Mouse (Mus musculus): ENCODE data around the gene Pdik1l. TPM values are rescaled to one million over a fixed set of nuclear protein-coding genes. Genes with fewer than 3 reads are reported as not detected.
"Not testable (repeated sequence)": the region's sequence is repeated elsewhere in the genome, so short reads cannot be mapped to it uniquely, and the experiment has no call there.

Pdik1l gene
- total RNA-seq, 2 experiments from 2014 or later: 3.2 TPM

DNA sequence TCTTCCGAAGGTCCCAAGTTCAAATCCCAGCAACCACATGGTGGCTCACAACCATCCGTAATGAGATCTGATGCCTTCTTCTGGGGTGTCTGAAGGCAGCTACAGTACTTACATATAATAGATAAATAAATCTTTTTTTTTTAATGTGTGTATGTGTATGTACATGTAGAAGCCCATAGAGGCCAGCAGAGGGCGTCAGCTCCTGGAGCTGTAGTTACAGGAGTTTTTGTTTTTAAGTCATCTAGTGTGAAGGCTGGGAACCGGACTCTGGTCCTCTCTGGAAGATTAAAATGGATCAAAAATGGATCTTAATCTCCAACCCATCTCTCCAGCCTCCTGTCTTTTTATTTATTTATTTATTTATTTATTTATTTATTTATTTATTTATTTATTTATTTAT is 8.4 kb upstream of the Pdik1l start:
- TF ChIP-seq CTCF (IDR thresholded peaks at IDR 0.05): 0 out of 2 replicates have a peak, but pooled peaks have one; percentile 10
- intact Hi-C loops (cut with DNase I): loop anchor here (10.0 kb wide), 1 partner anchor 261 kb away; no protein-coding TSS in a partner anchor
- DNase-seq: not testable (repeated sequence)

DNA sequence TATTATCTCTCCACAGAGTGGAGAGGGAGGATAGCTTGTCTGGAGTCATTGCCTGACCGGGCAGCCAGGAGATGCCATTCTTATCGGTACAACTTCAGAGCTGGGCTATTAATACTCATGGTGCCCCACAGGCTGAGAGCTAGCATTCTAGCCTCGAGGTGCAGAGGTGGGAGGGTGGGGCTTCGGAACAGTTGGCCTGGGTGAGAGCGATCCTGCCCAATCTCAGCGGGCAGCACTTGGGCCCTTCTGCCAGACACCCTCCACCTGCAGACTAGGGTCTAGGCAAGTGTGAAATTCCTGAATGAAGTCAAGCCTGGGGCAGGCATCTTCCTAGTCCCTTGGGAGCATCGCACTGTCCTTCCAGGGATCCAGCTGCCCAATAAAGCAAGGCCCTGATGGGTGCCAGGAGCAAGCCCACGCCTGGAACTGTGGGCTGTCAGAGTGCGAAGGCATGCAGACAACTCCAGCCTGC is 6.0 kb upstream of the Pdik1l start:
- Histone ChIP-seq H3K27ac (peak overlapping the region; percentile 41), H3K4me3 (0 out of 2 replicates have a peak overlapping the region, but pooled peaks have one; percentile 15)
- TF ChIP-seq CTCF (IDR thresholded peaks at IDR 0.05): no peak
- intact Hi-C loops (cut with DNase I): loop anchor here (2.0 to 10.0 kb wide), 3 partner anchors 64 to 259 kb away; partner anchors contain the start of gene Cep85
- peak; percentile 35 for DNase-seq

More for the DNA sequence above, 8.4 kb upstream of the Pdik1l start:
- not testable (repeated sequence) for H3K4me3 ChIP-seq, H3K27ac ChIP-seq

DNA sequence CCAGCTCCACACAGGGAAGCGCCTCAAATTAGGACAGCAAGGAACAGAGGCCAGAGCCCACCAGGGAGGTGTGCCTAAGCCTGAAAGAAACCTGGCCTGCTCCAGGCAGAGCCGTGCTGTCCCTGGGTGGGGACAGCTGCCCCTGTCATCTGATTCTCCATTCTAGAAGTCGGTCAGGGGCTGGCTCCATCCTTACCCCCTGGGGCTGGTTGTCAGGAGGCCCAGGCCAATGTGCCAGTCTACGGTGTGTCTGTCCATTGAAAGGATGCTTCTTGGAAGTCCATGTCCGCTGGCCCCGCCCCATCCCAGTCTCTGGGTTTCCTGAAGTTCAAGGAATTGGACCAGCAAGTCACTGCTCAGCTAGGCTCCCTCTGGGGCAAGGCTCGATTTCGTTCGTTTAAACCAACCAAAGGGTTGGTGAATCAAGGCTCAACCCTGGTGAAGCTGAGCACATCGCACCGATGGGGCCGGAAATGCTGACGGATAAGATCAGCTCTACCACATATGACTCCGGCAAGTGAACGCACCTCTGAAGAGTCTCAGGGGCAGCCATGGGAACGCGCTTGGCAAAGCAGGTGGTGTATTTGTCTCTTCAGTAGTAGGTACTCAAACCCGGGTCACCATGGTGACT is 5.5 kb upstream of the Pdik1l start:
- H3K27ac ChIP-seq: peak overlapping the region; percentile 41
- intact Hi-C loops (cut with DNase I): loop anchor here (2.0 to 10.0 kb wide), 3 partner anchors 64 to 258 kb away; partner anchors contain the start of gene Cep85
- no peak for TF ChIP-seq CTCF (IDR thresholded peaks at IDR 0.05)
- H3K4me3 ChIP-seq: 0 out of 2 replicates have a peak overlapping the region, but pooled peaks have one; percentile 15
- DNase-seq: no peak

DNA sequence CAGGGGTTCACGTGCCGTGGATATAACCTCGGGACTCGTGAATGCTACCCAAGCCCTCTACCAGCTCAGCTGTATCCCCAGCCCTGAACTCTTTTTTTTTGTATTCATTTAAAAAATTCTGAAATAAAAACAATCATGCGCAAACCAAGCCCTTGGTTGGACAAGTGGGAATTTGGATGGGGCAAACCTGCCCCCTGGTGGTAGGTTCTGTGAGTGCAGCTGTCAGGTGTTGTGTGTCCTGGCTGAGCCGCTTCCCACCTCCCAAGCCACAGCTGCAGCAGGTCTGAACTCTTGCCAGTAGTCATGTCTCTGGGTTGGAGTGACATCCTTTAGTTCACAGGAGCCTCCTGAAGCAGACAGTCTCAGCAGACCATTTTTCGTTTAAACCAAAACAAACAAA is 4.4 kb upstream of the Pdik1l start:
- H3K4me3 ChIP-seq: no peak overlapping the region
- peak; percentile 90 for TF ChIP-seq CTCF (IDR thresholded peaks at IDR 0.05)
- intact Hi-C loops (cut with DNase I): loop anchor here (2.0 to 10.0 kb wide), 3 partner anchors 65 to 257 kb away; partner anchors contain the start of gene Cep85
- H3K27ac ChIP-seq: peak overlapping the region; percentile 41; the same call in 1 of the 2 replicates
- DNase-seq: peak; percentile 77

DNA sequence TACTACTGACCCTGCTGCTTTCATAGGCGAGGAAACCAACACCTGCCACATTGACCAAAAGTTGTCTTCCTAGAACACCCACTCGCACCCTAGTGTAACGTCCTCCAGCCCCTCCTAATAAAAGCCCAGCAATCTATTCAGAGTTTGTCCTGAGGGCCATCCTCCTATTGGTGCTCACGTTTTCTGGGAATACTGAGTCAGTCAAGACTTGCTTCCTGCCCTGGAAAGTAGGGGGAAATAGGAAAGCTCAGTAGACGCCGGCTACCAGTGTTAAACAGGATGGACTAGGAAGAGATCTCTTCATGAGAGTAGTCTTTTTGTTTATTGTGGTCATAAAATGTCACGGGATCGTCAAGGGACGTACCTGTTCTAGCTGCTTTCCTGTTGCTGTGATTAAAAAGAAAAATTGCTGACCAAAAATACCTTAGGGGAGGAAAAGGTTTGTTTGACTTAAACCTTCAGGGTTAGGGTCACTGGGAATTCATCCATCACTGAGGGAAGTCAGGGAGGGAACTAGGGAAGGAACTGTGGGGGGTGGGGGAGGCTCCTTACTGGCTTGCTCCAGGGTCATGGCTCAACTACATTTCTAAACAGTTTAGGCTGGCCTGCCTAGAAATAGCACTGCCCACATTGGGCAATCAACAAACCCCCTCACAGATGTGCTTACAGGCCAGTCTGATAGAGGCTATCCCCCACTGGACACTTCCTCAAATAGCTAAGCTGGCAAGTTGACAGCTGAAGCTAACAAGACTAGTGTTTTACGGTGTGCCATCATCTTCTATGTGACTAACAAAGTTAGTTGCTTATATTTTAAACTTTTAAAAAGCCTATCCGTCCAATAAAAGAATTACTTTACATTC is 932 bp upstream of the Pdik1l start:
- peak overlapping the region; percentile 99 for H3K4me3 ChIP-seq
- TF ChIP-seq CTCF (IDR thresholded peaks at IDR 0.05): no peak
- peak overlapping the region; percentile 94 for H3K27ac ChIP-seq
- no peak for DNase-seq
- intact Hi-C loops (cut with DNase I): no loop called here

DNA sequence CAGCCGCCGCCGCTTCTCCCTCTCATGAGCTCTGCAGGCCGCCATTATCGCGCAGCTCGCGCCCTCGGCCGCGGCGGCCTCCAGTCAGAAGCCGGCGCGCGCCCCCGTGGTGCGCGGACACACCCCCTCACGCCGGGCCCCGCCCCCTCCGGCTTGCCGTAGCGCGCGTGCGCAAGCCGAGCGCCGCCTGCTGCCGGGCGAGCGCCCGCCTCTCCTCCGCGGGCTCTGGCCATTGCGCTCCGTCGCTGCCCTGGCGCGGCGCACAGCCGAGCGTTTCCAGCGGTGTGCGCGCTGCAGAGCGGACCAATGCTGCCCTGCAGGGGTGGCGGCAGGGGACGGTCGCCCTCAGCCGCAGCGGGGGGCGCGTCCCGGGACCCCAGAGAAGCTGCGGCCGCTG is 529 bp downstream of the Pdik1l start:
- peak; percentile 60 for TF ChIP-seq CTCF (IDR thresholded peaks at IDR 0.05)
- Histone ChIP-seq H3K4me3 (peak overlapping the region; percentile 99), H3K27ac (peak overlapping the region; percentile 94)
- intact Hi-C loops (cut with DNase I): no loop called here
- DNase-seq: peak; percentile 98

DNA sequence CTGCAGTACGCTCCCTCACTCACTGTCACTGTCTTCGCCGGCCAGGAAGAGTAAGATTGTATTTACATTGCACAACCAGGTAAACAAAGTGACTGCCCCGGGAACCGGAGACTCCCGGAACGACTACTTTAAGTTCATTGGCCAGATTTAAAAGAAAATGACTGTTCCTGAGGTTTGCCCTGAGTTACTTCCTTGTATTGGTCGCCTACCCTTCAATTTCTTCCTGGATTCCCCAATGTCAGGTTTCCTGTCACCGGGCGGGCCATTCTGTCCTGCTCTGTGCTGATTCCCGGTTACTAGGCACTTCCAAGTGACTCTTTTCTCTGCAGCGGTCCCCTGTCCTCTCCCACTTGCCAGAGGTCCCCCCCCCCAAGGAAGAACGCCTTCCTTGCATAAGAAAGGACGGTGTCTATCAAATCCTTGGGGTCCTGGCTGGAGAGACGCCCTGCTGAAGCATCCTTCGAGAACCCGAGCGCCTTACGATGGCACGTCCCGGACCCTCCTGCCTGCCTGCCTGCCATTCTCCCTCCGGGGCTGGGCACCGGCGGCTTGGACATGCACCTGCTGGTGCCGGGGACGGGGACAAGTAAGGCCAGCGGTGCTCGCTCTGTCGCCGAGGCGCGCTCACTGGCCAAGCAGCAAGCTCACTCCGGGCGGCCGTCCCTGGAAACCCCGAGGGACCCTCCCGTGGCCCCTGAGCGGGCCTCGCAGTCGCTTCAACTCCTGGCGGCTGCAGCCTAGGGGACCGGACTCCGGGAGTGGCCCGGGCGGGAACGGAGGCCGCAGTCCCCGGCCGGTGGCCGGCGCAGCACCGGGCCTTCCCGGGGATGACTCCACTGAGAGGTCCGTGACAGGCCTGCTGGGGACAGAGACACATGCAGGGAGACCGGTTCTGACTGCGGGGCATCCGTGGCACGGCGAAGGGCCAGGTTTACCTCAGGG is 1.2 kb downstream of the Pdik1l start:
- intact Hi-C loops (cut with DNase I): no loop called here
- TF ChIP-seq CTCF (IDR thresholded peaks at IDR 0.05): no peak
- H3K4me3 ChIP-seq: peak overlapping the region; percentile 99
- H3K27ac ChIP-seq: peak overlapping the region; percentile 94
- DNase-seq: no peak

DNA sequence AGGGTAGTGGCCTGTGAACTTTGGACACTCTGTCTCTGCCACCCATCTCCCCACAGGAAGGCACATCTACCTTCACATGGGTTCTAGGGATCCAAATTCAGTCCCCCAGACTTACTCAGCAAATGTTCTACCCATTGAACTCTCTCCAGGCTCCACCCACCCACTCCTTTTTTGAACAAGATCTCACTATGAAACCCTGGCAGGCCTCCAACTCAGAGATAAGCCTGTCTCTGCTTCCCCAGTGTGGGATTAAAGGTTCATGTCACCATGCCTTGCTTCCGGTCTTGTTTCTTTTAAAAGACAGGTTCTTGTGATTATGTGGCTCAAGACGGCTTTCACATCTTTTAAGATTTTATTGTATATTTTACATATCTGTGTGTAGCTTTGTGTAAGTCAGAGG is 2.8 kb downstream of the Pdik1l start:
- H3K4me3 ChIP-seq: no peak overlapping the region
- intact Hi-C loops (cut with DNase I): no loop called here
- no peak for TF ChIP-seq CTCF (IDR thresholded peaks at IDR 0.05)
- H3K27ac ChIP-seq: no peak overlapping the region
- DNase-seq: no peak

DNA sequence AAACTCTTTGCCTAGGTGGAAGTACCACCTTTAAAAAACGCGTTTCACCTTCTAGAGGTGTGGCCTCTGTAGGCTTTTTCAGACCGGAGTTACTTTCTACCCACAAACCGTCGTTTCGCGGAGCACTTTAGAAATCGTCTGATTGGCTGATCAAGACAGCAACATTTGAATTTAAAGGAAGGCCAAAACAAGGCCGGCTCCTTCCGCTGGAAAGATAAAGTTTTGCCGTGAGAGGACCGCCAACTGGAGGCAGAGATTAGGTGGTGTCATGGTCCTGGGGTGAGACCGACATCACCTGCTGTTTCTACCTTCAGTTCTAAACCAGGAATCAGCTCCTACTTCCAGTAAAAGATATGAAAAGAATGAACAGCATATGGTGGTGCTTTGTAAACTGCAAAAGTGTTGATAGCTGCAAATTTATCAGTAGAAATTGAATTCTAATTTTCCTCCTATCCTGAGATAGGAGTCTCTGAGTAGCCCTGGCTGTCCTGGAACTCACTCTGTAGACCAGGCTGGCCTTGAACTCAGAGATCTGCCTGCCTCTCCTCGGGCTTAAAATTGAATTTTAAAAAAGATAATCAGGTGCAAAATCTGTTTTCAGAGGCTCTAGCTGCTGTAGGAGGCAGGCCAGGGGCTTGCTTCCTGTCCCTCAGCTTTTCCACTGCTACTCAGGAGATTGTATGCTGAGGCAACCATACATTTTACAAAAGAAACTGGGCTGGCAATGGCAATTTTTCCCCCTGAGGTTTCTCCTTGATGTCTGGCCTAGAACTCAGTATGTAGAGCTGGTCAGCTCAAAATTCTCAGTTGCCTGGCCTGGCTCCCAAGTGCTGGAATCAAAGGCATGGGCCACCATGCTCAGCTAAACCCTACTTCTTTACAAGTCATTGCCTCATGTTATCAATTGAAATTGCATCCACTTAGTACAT is 14.0 kb downstream of the Pdik1l start:
- TF ChIP-seq CTCF (IDR thresholded peaks at IDR 0.05): no peak
- Histone ChIP-seq H3K4me3 (peak overlapping the region; percentile 41; the same call in 1 of the 2 replicates), H3K27ac (no peak overlapping the region)
- DNase-seq: no peak
- intact Hi-C loops (cut with DNase I): no loop called here

DNA sequence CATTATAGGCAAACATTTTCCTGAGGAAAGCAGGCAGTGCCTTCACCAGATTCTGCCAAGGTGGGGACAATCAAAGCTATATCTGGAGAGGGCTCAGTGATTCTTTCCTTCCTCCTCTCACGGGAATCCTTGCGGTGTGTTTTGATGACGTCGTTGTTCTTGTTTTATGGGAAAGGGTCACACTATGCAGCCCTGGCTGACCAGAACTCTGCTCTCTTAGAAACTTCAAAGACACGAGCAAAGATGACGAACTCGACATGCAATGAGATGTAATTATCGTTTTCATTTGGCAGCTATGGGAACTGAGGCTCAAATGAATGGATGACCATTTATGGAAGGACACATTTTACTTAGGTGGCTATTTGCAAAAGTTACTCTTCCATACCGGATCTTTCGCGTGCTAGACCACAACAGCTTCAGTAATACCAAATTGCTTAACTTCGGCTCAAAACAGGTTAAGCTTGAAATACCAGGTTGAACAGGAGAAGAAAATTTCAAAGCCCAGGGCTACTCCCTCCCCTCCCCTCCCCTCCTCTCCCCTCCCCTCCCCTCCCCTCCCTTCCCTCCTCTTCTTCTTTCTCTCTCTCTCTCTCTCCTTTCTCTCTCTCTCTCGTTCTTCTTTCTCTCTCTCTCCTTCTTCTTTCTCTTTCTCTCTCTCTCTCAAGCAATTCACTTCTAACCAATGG is 14.8 kb downstream of the Pdik1l start:
- TF ChIP-seq CTCF (IDR thresholded peaks at IDR 0.05): no peak
- no peak overlapping the region for H3K27ac ChIP-seq
- peak overlapping the region; percentile 41; the same call in 1 of the 2 replicates for H3K4me3 ChIP-seq
- DNase-seq: no peak
- intact Hi-C loops (cut with DNase I): no loop called here

Measured in gastrocnemius, adult 2 months (tissue).